Mouse (Mus musculus) T-helper 17 cell (primary cell): ENCODE measurements around the gene Cxcl3.

Source experiments
- in situ Hi-C, 2 experiments: fragments of 300-600 bp; cut with MboI, MseI; formaldehyde crosslinking; loops; 1 replicate in 1 of 2; 2 replicates in 1 of 2; pipeline ENCODE4 v1.15.1; 2025; ENCODE audit warnings: high pct_unique_total_duplicates in 2 of 2

Cxcl3 gene

GRCm38 (mm10) chr5:90785659-90786588 is at the start of gene Cxcl3:
Cxcl3 (plus strand) TSS chr5:90786103.
- in situ Hi-C loops: loop anchor here in 1 of 2 experiments (5.0 kb wide), 1 partner anchor 129 kb away; no protein-coding TSS in a partner anchor

GRCm38 (mm10) chr5:90742029-90742428 is 43.9 kb upstream of the Cxcl3 start:
- in situ Hi-C loops: no loop called here

- in situ Hi-C loops: no loop called here
Measured at GRCm38 (mm10) chr5:90753934-90754333, 32.0 kb upstream of the Cxcl3 start.

GRCm38 (mm10) chr5:90758020-90758605 is 27.8 kb upstream of the Cxcl3 start:
- in situ Hi-C loops: no loop called here

GRCm38 (mm10) chr5:90759077-90760065 is 26.5 kb upstream of the Cxcl3 start, which contains the start of gene Cxcl5:
Cxcl5 (plus strand) TSS chr5:90759360.
- in situ Hi-C loops: no loop called here

GRCm38 (mm10) chr5:90760303-90760702 is 25.6 kb upstream of the Cxcl3 start:
- in situ Hi-C loops: no loop called here

- in situ Hi-C loops: no loop called here
Measured at GRCm38 (mm10) chr5:90760844-90761243, 25.1 kb upstream of the Cxcl3 start.

- in situ Hi-C loops: no loop called here
Measured at GRCm38 (mm10) chr5:90761834-90762233, 24.1 kb upstream of the Cxcl3 start.

- in situ Hi-C loops: no loop called here
Measured at GRCm38 (mm10) chr5:90763912-90764665, 21.8 kb upstream of the Cxcl3 start.

- in situ Hi-C loops: no loop called here
Measured at GRCm38 (mm10) chr5:90765821-90766606, 19.9 kb upstream of the Cxcl3 start.

GRCm38 (mm10) chr5:90768218-90768617 is 17.7 kb upstream of the Cxcl3 start, which contains the start of gene Ppbp:
Ppbp (plus strand) TSS chr5:90768518.
- in situ Hi-C loops: no loop called here

- in situ Hi-C loops: no loop called here
Measured at GRCm38 (mm10) chr5:90771369-90771768, 14.5 kb upstream of the Cxcl3 start.

GRCm38 (mm10) chr5:90771880-90772653 is 13.8 kb upstream of the Cxcl3 start, which contains the start of gene Pf4:
Pf4 (plus strand) TSS chr5:90772435.
- in situ Hi-C loops: no loop called here

- in situ Hi-C loops: no loop called here
Measured at GRCm38 (mm10) chr5:90775562-90775961, 10.3 kb upstream of the Cxcl3 start.

GRCm38 (mm10) chr5:90777621-90778020 is 8.3 kb upstream of the Cxcl3 start:
- in situ Hi-C loops: no loop called here

- in situ Hi-C loops: no loop called here
Measured at GRCm38 (mm10) chr5:90778856-90779255, 7.0 kb upstream of the Cxcl3 start.

- in situ Hi-C loops: loop anchor here in 1 of 2 experiments (5.0 kb wide), 1 partner anchor 131 kb away; no protein-coding TSS in a partner anchor
Measured at GRCm38 (mm10) chr5:90783697-90784096, 2.2 kb upstream of the Cxcl3 start.

- in situ Hi-C loops: loop anchor here in 1 of 2 experiments (5.0 kb wide), 1 partner anchor 131 kb away; no protein-coding TSS in a partner anchor
Measured at GRCm38 (mm10) chr5:90788114-90788513, 2.2 kb downstream of the Cxcl3 start.
